Mouse (Mus musculus) ES-Bruce4 (cell line): ENCODE results near the gene Kif14.

Source experiments
- CTCF ChIP-seq: IDR thresholded peaks from one replicate; pipeline ENCODE4 v1.8.1; 2011; ENCODE audit warnings: low read depth, low read length
- EP300 ChIP-seq: IDR thresholded peaks from 2 replicates; pipeline ENCODE4 v1.6.1; 2011; ENCODE audit warnings: low read depth, low read length; ENCODE audit not compliant: insufficient read depth
- POLR2A ChIP-seq: IDR thresholded peaks from one replicate; pipeline ENCODE4 v1.8.1; 2011; ENCODE audit warnings: low read length; ENCODE audit not compliant: insufficient read depth

GRCm38 (mm10) chr1:136518699-136519356, 52.7 kb downstream of the Kif14 start:
- TF ChIP-seq EP300 (no peak), CTCF (no peak), POLR2A (no peak)
